Mouse (Mus musculus) embryonic fibroblast, embryonic 13.5 days (primary cell): ENCODE results near the gene Jph2.

Experiments used
- CTCF ChIP-seq: IDR thresholded peaks from 2 replicates; pipeline ENCODE4 v1.5.1; 2011; ENCODE audit warnings: mild to moderate bottlenecking, control low read depth, low read length, moderate library complexity, borderline replicate concordance; ENCODE audit not compliant: insufficient read depth
- POLR2A ChIP-seq: IDR thresholded peaks from 2 replicates; pipeline ENCODE4 v1.6.1; 2011; ENCODE audit warnings: low read depth, mild to moderate bottlenecking, control low read depth, low read length, moderate library complexity

- TF ChIP-seq CTCF = no peak
- no peak for TF ChIP-seq POLR2A
These were observed 12.4 kb upstream of the Jph2 start for GRCm38 (mm10) chr2:163410211-163410610.
